Mouse (Mus musculus): ENCODE measurements around the gene Nup62. TPM values are rescaled to one million over a fixed set of nuclear protein-coding genes. Genes with fewer than 3 reads are reported as not detected.

Gene Nup62
- polyA plus RNA-seq, 1 experiment from 2014 or later = 33.4 TPM

- Histone ChIP-seq H3K4me2 (replicated peaks; ENCODE audit: low read depth) (0 out of 2 replicates have a peak overlapping the region, but pooled peaks have one; percentile 11), H3K9me3 (ENCODE audit: control insufficient read depth, low read length) (no peaks in the 10 kb centered on the region), H3K36me3 (ENCODE audit: control insufficient read depth, insufficient read depth, low read length) (peaks cover 27% of the 10 kb centered on the region), H3K4me3 (ENCODE audit: low read depth, low read length) (no peak overlapping the region), H3K4me1 (replicated peaks; ENCODE audit: control insufficient read depth, insufficient read depth) (peaks cover 7% of the 10 kb centered on the region), H3K27ac (replicated peaks) (peak overlapping the region; percentile 40), H3K27me3 (ENCODE audit: control insufficient read depth, insufficient read depth, low read length) (no peaks in the 10 kb centered on the region), H3K9ac (ENCODE audit: low read length) (no peak overlapping the region)
- peak; percentile 80 for DNase-seq (ENCODE audit: low spot score)
- TF ChIP-seq CTCF (IDR thresholded peaks at IDR 0.05; ENCODE audit: low read depth) (peak; percentile 92), EP300 (optimal IDR thresholded peaks at IDR 0.05) (no peak)
- 45% methylated on average over 22 of the region's 22 CpGs for WGBS
- peak; percentile 31; the same call in 1 of the 2 replicates for ATAC-seq (ENCODE audit: low FRiP score, low TSS enrichment)
These were observed 44.9 kb downstream of the Nup62 start for GRCm38 (mm10) chr7:44860576-44861428.

GRCm38 (mm10) chr7:44861429-44861816 is 45.5 kb downstream of the Nup62 start:
- Histone ChIP-seq H3K27ac (replicated peaks) (peak overlapping the region; percentile 40), H3K9me3 (ENCODE audit: control insufficient read depth, low read length) (no peaks in the 10 kb centered on the region), H3K4me3 (ENCODE audit: low read depth, low read length) (no peak overlapping the region), H3K4me1 (replicated peaks; ENCODE audit: control insufficient read depth, insufficient read depth) (peaks cover 10% of the 10 kb centered on the region), H3K9ac (ENCODE audit: low read length) (no peak overlapping the region), H3K4me2 (replicated peaks; ENCODE audit: low read depth) (no peak overlapping the region), H3K36me3 (ENCODE audit: control insufficient read depth, insufficient read depth, low read length) (peaks cover 27% of the 10 kb centered on the region), H3K27me3 (ENCODE audit: control insufficient read depth, insufficient read depth, low read length) (no peaks in the 10 kb centered on the region)
- no peak for DNase-seq (ENCODE audit: low spot score)
- ATAC-seq (ENCODE audit: low FRiP score, low TSS enrichment) = no peak
- TF ChIP-seq CTCF (IDR thresholded peaks at IDR 0.05; ENCODE audit: low read depth) = peak; percentile 16; the same call in 1 of the 2 replicates
- no peak for TF ChIP-seq EP300 (optimal IDR thresholded peaks at IDR 0.05)
- 73% methylated on average over 14 of the region's 14 CpGs for WGBS

- H3K27me3 ChIP-seq (ENCODE audit: control insufficient read depth, insufficient read depth, low read length) = no peaks in the 10 kb centered on the region
- DNase-seq (ENCODE audit: low spot score) (no peak), ATAC-seq (ENCODE audit: low FRiP score, low TSS enrichment) (no peak)
- no peak overlapping the region for H3K4me3 ChIP-seq (ENCODE audit: low read depth, low read length)
- H3K4me1 ChIP-seq (replicated peaks; ENCODE audit: control insufficient read depth, insufficient read depth) = peaks cover 19% of the 10 kb centered on the region
- no peaks in the 10 kb centered on the region for H3K9me3 ChIP-seq (ENCODE audit: control insufficient read depth, low read length)
- H3K36me3 ChIP-seq (ENCODE audit: control insufficient read depth, insufficient read depth, low read length) = peaks cover 27% of the 10 kb centered on the region
- no peak overlapping the region for H3K27ac ChIP-seq (replicated peaks)
- H3K4me2 ChIP-seq (replicated peaks; ENCODE audit: low read depth) = no peak overlapping the region
- 69% methylated on average over 8 of the region's 8 CpGs for WGBS
- no peak overlapping the region for H3K9ac ChIP-seq (ENCODE audit: low read length)
- no peak for TF ChIP-seq EP300 (optimal IDR thresholded peaks at IDR 0.05)
These were observed 46.5 kb downstream of the Nup62 start for GRCm38 (mm10) chr7:44862434-44862833.

GRCm38 (mm10) chr7:44863210-44863609 is 47.3 kb downstream of the Nup62 start:
- Histone ChIP-seq H3K27ac (replicated peaks) (no peak overlapping the region), H3K27me3 (ENCODE audit: control insufficient read depth, insufficient read depth, low read length) (no peaks in the 10 kb centered on the region), H3K9ac (ENCODE audit: low read length) (no peak overlapping the region), H3K4me2 (replicated peaks; ENCODE audit: low read depth) (no peak overlapping the region), H3K4me1 (replicated peaks; ENCODE audit: control insufficient read depth, insufficient read depth) (peaks cover 23% of the 10 kb centered on the region), H3K4me3 (ENCODE audit: low read depth, low read length) (no peak overlapping the region), H3K36me3 (ENCODE audit: control insufficient read depth, insufficient read depth, low read length) (peaks cover 27% of the 10 kb centered on the region), H3K9me3 (ENCODE audit: control insufficient read depth, low read length) (no peaks in the 10 kb centered on the region)
- DNase-seq (ENCODE audit: low spot score) (no peak), ATAC-seq (ENCODE audit: low FRiP score, low TSS enrichment) (no peak)
- WGBS = 83% methylated on average over 14 of the region's 14 CpGs
- TF ChIP-seq CTCF (IDR thresholded peaks at IDR 0.05; ENCODE audit: low read depth) (no peak), EP300 (optimal IDR thresholded peaks at IDR 0.05) (no peak)

GRCm38 (mm10) chr7:44863982-44864494 is 48.1 kb downstream of the Nup62 start:
- H3K36me3 ChIP-seq (ENCODE audit: control insufficient read depth, insufficient read depth, low read length) = peaks cover 27% of the 10 kb centered on the region
- ATAC-seq (ENCODE audit: low FRiP score, low TSS enrichment) (no peak), DNase-seq (ENCODE audit: low spot score) (no peak)
- no peak overlapping the region for H3K9ac ChIP-seq (ENCODE audit: low read length)
- no peak overlapping the region for H3K27ac ChIP-seq (replicated peaks)
- H3K4me3 ChIP-seq (ENCODE audit: low read depth, low read length) = no peak overlapping the region
- no peaks in the 10 kb centered on the region for H3K27me3 ChIP-seq (ENCODE audit: control insufficient read depth, insufficient read depth, low read length)
- no peak for TF ChIP-seq CTCF (IDR thresholded peaks at IDR 0.05; ENCODE audit: low read depth)
- no peak for TF ChIP-seq EP300 (optimal IDR thresholded peaks at IDR 0.05)
- 82% methylated on average over 11 of the region's 11 CpGs for WGBS
- H3K4me1 ChIP-seq (replicated peaks; ENCODE audit: control insufficient read depth, insufficient read depth) = peaks cover 23% of the 10 kb centered on the region
- H3K9me3 ChIP-seq (ENCODE audit: control insufficient read depth, low read length) = no peaks in the 10 kb centered on the region
- no peak overlapping the region for H3K4me2 ChIP-seq (replicated peaks; ENCODE audit: low read depth)
